Mouse (Mus musculus) CD8-positive naive resting alpha-beta T cell, adult 2 months (primary cell): ENCODE measurements around the gene Prr19.
"Not testable (repeated sequence)": the region's sequence is repeated elsewhere in the genome, so short reads cannot be mapped to it uniquely, and the experiment has no call there.

ENCODE experiments used
- DNase-seq, 2 experiments: peaks; one replicate each; pipeline ENCODE4 v3.0.0; 2022; ENCODE audit warnings: low read depth in 2 of 2, low spot score in 2 of 2

Gene Prr19

DNA sequence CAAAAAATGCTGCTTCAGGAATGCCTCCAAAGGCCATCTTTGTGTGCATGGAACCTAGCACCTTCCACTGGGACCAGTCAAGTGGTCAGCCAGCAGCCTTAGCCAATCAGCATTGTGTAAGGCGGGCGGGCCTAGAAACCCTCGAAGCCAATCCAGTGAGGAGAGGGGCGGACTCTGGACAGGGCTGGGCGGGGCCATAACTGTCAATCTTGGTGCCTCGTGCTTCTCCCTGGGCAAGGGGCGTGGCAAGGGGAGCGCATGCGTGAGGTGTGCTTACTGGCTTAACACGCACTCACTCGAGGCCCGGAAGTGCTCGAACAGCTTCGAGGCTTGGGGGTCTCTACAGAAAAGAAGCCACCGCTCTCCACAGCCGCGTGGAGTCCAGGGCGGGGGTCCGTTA lies at the start of gene Prr19:
TSS of gene Prr19 (plus strand) at position 349 of the 400 bp plus-strand sequence.
- no peak for DNase-seq

DNA sequence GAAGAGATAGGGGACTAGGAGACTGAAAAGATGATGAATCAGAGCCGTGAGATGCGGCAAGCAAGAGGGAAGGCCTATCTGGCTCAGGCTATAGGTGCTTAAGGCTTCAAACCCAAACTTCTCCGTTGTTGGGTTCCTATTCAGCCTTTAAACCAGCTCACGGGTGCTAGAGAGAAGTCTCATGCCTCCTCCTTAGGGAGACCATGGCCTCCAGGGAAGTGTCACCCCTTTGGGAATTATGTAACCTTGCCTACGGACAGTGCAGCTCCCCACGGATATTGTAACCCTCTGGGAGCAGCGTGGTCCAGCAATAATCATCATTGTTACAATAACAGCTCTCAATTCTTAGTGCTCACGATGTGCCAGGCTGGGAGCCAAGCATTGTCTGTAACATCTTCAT lies 49.4 kb upstream of the Prr19 start:
- DNase-seq, result no peak

DNA sequence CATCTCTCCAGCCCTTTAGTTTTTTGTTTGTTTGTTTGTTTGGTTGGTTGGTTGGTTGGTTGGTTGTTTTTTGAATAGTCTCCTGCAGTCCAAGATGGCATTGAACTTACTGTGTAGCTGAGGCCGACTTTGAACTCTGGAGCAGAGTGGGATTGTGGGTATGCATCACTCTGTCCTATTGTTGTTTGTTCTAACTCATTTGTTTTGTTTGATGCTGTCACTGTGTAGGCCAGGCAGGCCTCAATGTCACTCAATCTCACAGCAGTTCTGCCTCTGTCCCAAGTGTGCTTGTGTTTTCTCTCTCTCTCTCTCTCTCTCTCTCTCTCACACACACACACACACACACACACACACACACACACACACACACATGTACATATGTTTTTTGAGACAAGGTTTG lies 39.3 kb upstream of the Prr19 start:
- no peak for DNase-seq

DNA sequence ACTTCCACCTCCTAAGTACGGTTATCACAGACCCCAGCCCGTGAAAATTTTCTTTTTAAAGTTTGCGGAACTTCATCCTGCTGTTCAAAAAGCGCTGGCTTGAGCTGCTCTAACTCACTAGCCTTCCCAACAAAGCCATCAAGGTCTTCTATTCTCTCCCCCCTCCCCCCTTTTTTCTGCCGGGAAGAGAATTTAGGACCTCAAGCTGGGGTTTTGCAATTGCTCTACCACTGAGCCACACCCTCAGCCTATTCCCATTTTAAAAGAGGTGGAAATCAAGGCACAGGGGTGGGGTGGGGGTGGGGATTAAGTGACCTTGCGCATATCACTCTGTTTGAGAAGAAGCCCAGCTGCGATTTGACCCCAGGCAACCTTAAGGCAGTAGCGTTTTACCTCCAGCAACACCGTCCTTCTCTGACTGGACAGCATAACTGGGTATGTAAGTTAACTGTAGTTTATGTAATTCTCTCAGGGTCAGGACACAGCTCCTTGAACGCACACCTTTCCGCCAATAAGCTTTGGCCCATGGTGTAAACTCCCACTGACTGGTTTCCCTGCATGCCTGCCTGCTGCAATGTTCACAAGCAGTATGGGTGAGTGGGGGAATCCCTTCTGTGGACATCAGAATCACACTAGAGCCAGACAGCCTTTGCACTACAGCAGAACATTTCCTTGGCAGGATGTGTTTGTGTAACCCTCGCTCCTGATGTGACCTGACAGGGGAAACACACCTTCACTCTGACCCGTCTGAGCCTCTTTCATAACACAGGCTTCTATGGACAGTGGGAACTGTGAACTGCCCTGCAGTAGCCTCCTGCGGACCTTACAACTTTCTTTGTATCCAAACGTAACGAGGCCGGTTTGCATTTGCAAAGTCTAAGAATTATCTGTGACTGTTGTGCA lies 37.0 kb upstream of the Prr19 start:
- DNase-seq, result no peak

DNA sequence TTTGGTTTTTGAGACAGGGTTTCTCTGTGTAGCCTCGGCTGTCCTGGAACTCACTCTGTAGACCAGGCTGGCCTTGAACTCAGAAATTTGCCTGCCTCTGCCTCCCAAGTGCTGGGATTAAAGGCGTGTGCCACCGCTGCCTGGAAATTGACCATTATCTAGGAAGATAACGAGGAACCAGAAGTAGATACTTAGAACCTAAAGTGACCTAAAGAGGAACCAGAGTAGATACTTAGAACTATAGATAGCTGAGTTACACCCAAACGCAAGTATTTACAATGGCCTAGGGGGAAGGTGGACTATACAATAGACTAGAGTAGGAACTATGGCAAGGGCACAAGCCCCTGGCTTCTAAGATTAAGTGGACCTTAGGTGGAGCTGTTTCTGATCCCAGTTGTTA lies 35.5 kb upstream of the Prr19 start:
- not testable (repeated sequence) for DNase-seq

DNA sequence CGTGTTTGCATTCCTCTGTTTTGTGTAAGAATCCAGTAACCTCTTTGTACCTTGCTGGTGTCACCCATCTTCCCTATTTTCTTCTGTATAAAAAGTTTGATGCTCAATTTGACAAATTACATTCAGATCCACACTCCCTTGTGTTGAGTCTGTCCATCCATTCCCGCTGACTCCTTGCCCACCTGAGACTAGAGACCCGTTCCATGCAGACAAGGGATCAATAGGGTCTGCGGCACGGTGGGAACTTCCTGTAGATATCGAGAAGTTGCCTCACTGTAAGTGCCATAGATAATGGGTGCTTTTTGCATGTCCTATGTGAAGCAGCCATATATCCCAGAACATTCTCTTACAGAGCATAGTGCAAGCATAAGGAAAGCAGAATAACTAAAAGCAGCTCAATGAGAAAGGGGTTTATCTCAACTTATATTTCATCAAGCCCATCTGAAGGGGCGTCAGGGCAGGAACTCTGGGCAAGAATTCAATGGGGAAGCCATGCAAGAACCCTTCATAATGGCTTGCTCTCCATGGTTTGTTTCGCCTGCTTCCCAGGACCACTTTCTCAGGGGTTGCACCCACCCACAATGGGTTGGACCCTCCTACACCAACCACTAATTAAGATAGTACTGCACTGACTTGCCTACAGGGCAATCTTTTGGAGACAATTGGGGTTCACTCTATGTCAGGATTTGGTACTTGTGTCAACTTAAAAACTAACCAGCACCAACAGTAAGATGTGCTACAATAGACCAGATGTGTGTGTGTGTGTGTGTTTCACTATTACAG lies 34.8 kb upstream of the Prr19 start:
- no peak for DNase-seq

DNA sequence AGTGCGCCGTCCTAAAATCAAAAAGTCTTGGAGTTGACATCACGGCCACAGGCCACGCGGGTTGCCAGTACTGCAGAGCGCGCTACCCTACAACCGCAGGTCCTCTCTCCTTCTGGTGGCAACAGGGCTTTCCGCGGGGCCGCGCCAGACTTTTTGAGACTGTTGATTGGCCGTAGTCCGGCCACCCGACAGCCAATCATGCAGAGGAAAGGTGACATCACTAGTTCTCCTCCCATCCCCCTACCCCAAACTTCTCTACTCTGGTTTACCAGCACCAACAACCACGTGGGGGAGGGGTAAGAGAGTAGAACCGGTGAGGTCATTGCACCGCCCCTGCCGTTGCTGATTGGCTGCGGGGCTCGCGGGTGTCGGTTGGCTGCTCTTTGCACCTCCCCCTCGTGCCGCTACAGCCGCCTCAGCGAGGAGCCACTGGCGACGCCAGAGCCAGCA lies 33.9 kb upstream of the Prr19 start, which contains the start of gene Cic:
TSS of gene Cic (plus strand) at position 404 of the 450 bp plus-strand sequence.
- peak; percentile 98 to 99 for DNase-seq

DNA sequence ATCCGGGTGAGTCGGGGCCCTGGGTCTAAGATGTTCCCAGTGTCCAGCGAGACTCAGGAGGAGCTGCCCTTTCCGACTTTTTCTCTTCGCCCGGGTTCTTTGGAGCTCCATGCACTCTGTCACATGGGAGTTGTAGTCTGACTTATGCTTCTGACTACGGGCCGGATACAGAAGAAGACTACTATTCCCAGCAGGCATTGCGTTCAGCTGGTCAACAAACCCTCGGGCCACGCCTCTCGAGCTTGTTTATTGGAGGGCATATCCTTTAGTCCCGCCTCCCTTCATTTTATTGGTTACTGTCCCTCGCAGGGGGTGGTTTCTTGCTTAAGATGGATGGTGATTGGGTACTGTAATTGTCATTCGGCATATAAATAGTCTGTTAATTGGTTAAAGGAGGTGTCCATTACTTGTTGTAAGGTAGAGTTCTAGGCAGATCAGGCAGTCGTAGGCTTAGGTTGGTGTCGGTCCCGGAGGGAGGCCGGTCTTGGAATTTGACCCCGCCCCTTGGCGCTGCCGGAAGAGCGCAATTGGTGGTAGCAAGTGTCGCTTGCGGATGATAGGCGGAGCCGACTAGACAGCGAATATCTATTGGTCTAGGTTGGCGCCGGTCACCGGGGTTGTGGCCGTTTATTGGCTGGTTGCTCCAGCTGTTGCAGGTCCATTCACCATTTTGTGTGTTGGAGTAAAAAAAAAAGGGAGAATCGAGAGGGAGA lies 33.3 kb upstream of the Prr19 start:
- peak; percentile 97 to 98 for DNase-seq

DNA sequence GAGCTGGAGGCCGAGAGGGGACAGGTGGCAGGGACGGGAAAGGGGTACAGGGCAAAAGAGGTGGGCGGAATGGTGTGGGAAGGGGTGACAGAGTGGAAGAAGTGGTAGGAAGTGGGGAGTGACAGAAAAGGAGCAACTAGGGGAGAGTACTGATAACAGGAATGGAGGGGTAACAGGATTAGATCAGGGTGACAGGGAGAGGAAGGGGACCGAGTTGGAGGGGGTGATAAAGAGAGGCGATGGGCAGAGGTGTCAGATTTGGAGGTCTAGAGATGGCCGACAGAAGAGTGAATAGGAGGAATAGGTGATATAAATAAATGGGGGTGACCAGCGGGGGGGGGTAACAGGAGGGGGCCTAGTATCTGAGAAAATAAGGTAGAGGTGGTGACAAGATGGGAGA lies 32.6 kb upstream of the Prr19 start:
- no peak for DNase-seq

DNA sequence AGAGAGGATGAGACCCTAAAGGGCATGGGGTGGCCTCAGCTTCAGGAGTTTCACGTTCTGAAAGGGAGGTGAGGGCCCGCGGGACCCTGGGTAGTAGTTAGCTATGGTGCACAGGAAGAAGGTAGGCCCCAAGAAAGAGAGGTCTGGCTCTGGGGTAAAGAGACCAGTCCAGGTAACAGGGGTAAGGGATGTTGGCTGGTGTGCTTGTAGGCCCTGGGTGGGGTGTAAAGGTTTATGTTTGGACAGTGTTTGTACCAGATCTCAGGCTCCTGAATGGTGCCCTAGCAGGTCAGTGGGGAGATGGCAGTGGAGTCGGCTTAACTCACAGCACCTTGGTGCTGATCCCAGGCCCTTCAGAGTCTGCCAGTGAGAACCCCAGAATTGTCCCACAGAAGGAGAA lies 32.2 kb upstream of the Prr19 start:
- DNase-seq, result no peak

DNA sequence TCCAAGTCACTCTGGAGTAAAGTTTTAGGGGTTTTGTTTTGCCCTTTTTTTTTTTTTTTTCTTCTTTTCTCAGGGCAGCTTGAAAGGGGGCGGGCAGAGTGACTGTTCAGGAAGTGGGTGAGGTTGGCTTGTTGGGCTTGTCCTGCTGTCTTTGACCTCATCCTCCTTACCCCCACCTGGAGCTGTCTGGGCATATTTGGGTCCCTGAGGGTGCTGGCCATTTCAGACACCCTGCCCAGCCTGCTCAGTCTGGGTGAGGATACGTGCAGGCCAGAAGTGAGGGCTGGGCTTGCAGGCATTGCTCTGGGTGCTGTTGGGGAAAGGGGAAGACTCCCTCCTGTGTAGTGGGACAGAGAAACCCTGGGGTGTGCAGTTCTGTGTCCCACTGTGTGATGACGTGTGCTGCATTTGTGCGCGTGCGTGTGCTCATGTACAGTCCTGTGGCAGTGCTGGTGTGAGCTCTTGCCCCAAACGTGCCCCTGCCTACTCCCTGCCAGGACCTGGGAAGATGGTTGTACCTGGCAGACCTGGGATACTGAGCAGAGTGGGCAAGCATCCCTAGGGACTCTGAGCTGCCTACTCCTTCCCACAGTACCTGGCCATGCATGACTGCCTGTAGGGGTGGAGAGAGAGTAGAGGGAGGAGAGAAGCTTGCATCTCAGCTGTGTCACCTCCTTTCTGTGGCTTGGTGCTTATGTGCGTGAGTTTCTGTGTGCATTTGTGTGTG lies 31.5 kb upstream of the Prr19 start:
- DNase-seq, result no peak

DNA sequence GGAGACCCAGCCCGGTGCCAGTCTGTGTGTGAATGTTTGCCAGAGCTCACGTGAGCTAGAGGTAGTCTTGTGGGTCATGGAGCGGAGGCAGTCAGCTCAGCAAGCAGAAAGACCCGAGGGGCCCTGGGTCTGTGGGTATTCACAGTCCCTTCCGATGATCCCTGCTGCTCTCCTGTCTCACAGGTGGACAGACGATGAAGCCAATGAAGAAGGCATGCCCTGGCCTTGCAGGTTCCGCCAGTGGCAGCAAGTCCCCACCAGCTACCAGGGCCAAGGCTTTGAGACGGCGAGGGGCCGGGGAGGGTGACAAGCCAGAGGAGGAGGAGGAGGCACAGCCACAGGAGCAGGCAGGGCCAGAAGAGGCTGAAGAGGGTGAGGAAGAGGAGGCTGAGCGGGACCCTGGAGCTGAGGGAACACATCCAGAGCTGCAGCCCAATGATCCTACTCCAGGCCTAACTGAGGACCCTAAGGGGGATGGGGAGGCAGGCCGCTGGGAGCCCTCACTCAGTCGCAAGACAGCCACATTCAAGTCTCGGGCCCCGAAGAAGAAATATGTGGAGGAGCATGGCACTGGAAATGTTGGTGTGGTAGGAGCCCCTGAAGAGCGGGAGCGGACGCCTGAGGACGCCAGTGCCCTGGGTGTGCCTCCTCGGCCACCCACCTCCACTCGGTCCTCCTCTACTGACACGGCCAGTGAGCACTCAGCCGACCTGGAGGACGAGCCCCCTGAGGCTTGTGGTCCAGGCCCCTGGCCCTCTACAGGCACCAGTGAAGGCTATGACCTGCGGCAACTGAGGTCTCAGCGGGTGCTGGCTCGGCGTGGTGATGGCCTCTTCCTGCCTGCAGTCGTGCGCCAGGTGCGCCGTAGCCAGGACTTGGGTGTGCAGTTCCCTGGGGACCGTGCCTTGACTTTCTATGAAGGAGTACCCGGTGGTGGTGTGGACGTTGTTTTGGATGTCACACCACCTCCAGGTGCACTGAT lies 30.3 kb upstream of the Prr19 start:
- no peak for DNase-seq

DNA sequence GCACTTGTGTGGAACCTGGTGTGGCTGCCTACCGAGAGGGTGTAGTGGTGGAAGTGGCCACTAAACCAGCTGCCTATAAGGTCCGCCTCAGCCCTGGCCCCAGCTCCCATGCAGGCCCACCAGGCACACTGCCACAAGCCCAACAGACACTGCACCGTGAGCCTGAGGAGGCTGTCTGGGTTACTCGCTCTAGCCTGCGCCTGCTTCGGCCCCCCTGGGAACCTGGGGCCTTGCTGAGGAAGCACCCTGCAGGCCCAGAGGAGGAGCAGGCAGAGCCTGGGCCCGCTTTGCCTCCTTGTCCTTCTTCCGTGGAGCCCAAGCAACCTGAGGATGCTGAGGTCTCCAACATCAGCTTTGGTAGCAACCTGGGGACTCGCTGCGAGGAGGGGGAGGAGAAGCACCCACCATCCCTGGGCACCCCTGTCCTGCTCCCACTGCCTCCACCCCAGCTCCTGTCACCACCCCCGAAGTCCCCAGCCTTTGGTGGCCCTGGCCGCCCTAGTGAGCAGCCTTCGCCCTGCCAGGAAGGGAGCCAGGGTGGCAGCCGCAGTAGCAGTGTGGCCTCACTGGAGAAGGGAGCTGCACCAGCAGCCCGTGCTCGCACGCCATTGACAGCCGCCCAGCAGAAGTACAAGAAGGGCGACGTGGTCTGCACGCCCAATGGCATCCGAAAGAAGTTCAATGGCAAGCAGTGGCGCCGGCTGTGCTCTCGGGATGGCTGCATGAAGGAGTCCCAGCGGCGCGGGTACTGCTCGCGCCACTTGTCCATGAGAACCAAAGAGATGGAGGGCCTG lies 29.4 kb upstream of the Prr19 start:
- no peak for DNase-seq

DNA sequence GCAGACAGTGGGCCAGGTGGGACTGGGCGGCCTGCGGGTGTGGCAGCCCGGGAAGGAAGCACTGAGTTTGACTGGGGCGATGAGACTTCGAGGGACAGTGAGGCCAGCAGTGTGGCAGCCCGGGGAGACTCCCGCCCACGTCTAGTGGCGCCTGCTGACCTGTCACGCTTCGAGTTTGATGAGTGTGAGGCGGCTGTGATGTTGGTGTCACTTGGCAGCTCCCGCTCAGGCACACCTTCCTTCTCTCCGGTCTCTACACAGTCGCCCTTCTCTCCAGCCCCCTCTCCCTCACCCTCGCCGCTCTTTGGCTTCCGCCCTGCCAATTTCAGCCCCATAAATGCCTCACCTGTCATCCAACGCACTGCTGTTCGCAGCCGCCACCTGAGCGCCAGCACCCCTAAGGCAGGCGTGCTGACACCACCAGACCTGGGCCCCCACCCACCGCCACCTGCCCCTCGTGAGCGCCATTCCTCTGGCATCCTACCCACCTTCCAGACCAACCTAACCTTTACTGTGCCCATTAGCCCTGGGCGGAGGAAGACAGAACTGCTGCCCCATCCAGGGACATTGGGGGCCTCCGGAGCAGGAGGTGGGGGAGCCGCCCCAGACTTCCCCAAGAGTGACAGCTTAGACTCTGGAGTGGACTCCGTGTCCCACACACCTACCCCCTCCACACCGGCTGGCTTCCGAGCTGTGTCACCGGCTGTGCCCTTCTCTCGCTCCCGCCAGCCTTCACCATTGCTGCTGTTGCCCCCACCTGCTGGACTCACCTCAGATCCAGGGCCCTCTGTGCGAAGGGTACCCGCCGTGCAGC lies 28.6 kb upstream of the Prr19 start:
- no peak for DNase-seq

DNA sequence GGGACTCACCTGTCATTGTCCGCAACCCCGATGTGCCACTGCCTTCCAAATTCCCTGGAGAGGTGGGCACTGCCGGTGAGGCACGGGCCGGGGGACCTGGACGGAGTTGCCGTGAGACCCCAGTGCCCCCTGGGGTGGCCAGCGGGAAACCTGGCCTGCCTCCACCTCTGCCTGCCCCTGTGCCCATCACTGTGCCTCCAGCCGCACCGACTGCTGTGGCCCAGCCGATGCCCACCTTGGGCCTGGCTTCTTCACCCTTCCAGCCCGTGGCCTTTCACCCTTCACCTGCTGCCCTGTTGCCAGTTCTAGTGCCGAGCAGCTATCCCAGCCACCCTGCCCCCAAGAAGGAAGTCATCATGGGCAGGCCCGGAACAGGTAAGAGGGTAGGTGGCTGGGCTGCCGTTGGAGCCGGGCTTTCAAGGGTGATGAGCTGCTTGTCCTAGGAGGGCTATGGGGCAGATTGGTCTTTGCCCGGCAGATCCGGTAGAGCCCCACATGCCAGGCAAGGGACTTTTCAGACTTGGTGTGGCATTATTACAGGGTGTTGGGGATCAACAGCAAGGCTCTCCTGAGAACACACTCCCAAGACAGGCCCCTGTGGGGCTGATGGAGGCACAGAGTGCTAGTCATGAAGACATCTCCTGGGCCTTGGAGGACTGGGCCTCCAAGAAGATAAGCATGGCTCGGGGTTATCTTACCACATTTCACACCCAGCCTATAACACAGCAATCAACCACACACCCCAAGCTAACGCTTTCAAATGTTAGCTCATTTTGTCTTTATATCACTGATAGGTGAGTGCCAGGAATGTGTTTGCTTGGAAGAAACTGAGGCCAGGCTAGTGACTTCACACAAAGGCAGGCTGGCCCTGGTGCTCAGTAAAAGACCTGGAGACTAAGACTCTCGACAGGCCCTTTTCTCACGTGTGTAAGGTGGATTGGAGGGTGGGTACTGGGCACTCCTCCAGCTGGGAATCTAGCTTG lies 27.7 kb upstream of the Prr19 start:
- no peak for DNase-seq

DNA sequence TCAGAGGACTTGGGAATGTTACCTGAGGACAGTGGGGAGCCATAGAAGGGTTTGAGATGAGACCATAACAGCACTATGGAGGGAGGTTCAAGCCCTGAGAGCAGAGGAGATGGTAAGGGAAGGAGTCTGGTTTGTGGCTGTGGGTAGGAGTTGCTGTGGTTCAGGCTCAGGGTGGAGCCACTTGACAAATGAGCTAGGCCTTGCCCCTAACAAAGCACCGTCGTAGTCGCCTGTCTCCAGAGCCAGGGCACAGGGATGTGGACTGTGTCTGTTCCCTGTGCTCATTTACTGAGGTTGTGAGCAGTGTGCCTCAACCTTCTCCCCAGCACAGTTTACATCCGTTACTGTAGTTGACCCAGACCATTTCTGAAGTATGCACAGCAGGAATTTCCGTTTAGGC lies 26.6 kb upstream of the Prr19 start:
- peak; percentile 51 to 56 for DNase-seq

DNA sequence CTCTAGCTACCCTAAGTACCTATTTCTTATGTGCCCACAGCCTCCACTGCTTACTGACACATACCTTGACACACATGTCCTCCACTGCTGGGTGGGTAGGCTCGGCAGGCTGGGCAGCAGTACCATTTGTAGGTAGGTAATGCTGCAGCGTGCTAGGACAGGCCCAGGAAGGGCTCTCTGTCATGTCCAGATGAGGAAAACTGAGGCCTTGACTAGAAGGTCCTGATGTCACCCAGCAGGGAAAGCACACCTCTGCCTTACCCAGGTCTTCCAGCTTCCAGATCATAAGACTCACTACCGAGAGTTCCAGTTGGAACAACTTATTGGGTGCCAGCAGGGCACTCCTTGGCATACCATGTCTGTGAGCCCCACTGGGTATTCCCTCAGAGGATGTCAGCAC lies 26.2 kb upstream of the Prr19 start:
- no peak for DNase-seq
